Mouse (Mus musculus) testis, adult 2 months (tissue): ENCODE results near the gene Ppp1r15b.

ENCODE experiments used
- CTCF ChIP-seq: fragments of 200-500 bp; IDR thresholded peaks from 2 replicates; pipeline ENCODE4 v1.5.1; 2012; ENCODE audit warnings: low read depth, mild to moderate bottlenecking, inconsistent platforms, low read length, moderate library complexity; ENCODE audit not compliant: control insufficient read depth, insufficient read depth, insufficient replicate concordance
- POLR2A ChIP-seq: fragments of 200-500 bp; IDR thresholded peaks from 2 replicates; pipeline ENCODE4 v1.6.1; 2012; ENCODE audit warnings: low read depth, mild to moderate bottlenecking, inconsistent platforms, low read length, moderate library complexity; ENCODE audit not compliant: control insufficient read depth

DNA sequence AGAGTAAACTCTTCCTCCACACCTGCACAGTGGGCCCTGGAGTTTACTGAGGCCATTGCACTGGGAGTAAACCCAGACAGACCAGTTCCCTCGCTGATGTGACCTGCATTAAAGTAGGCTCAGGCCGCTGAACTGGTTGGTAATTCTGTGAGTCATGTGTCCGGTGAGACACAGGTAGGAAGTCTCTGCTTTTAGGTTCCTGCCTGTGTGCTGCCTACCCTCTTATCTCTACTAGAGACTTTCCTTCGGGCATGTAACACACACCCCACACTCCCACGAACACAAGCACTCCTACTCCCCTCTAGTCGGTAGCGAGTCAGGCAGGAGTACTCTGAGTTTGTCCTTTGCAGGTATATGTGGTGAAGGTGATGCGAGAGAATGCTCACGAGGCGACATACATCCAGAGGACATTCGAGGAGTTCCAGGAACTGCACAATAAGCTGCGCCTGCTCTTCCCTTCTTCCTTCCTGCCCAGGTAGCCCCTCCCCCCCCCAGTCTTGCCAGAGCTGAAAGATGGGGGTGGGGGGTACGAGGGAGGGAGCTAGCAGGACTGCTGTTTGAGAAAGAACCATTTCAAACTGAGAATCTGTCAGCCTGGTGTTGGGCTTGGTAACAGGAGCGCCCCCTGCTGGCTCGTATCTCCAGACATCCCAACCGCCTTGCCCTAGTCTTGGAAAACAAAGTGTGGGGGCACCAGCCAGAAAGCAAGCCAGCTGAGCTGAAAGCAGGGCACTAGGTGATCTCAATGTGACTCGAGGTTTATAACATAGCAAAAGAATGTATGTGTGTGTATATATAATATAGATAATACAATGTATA is 29.8 kb upstream of the Ppp1r15b start:
- TF ChIP-seq CTCF (peak; percentile 71; the same call in 1 of the 2 replicates), POLR2A (no peak)
